Mouse (Mus musculus) ES-Bruce4 (cell line): Measurements from ENCODE around the gene Ifne.

ENCODE experiments used
- CTCF ChIP-seq: IDR thresholded peaks from one replicate; pipeline ENCODE4 v1.8.1; 2011; ENCODE audit warnings: low read depth, low read length
- POLR2A ChIP-seq: IDR thresholded peaks from one replicate; pipeline ENCODE4 v1.8.1; 2011; ENCODE audit warnings: low read length; ENCODE audit not compliant: insufficient read depth

DNA sequence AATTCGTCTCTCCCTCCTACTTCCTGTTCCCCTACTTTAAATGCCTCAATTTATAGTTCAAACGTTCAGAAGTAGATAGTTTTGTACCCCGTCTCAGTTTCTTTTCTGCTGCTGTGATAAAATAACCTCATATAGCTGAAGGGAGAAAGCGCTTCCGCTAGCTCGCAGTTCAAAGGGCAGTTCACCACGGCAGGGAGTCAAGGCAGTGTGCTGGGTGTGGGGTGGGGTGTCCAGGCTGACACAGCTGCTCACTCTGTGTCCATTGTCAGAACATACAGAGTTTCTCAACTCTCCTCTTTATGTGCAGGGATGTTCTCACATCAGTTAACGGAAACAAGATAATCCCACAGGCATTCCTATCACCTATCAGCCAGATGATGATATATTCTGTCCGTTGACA lies 32.2 kb upstream of the Ifne start:
- TF ChIP-seq POLR2A (no peak), CTCF (no peak)
